Mouse (Mus musculus) gastrocnemius, postnatal 14 days (tissue): ENCODE measurements at regions not wholly inside any gene's neighbourhood (a gene's known extent, or its start where the extent isn't known, plus 50 kb on each side); places are given as distances from the start of the nearest gene placed in this dataset.

Experiments used
- DNase-seq: peaks from one replicate; pipeline ENCODE4 v3.0.0; 2021; ENCODE audit warnings: mixed read lengths
- intact Hi-C: fragments of 180-260 bp; cut with DNase I; formaldehyde crosslinking; loops from one replicate; pipeline ENCODE4 v1.15.1; 2025; ENCODE audit warnings: low total_unique reads

DNA sequence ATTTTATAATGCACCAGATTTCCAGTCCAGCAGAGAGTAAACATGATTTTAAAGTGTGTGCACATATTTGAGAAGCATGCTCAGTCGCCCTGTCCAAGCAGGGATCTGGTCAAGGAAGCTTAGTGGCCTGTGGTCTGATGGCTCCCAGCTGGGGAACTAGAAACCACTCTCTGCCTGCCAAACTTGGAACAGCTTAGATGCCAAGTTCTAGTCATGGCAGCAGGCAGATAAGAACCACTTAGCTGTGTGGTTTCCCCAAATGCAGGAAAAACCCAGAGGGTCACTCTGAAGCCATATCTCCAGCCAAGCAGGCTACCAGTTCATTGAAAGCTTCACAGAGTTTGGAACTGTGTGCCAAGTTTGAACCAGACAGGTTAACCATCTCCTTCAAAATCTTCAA, 86.1 kb downstream of the Fam114a2 start:
- DNase-seq = no peak
- intact Hi-C loops = no loop called here

DNA sequence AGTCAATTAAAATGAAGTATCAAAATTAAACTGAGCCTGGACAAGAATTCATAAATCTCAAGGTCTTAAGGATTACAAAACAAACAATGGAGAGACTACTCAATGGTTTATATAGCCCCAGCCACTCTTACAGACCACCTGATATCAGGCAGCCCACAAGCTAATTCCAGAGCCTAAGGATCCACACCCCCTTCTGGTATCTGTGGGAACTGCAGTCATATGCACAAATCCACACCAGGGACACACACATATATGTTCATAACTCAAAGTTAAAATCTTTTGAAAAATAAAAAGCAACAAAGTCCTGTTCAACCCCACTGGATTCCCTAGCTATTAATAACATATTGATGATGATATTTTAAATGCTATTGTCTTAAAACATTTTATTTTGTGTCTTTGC, 86.5 kb downstream of the Fam114a2 start:
- no peak for DNase-seq
- intact Hi-C loops = no loop called here

DNA sequence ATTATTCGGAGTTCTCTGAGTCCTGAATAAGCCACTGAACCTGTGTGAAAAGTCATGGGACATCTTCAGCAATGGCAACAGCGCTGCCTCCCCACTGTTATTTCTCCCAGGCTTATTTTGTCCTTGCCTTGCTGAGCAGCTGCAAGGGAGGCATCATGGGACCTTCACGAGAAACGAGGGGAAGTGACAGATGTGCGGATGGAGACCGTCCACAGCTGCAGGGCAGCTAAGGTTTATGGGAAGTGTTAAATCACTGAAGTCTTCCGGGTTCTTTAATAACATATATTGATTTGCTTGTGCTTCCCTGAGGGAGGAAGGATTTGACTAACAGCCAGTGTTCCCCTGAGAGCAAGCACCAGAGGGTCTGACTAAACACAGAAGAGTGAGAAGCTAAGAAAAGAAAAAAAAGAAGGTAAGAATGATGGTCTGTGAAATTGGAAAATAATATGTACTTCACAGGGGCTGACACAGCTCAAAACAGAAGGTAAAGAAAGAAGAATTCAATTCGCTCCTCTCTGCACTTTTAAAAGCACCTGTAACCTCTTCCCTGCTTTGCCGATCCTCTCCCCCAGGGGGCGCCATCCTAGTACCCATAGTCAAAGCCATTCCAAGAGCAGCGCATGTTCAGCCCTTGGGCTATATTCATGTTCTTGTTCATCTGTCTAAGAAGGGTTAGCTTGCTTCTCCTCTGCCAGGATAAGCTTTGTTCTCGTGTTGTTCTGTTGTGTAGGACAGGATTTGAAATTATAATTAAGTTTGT, 92.2 kb downstream of the Fam114a2 start:
- DNase-seq = peak; percentile 14
- intact Hi-C loops = loop anchor here (5.0 kb wide), 1 partner anchor 41 kb away; no protein-coding TSS in a partner anchor

DNA sequence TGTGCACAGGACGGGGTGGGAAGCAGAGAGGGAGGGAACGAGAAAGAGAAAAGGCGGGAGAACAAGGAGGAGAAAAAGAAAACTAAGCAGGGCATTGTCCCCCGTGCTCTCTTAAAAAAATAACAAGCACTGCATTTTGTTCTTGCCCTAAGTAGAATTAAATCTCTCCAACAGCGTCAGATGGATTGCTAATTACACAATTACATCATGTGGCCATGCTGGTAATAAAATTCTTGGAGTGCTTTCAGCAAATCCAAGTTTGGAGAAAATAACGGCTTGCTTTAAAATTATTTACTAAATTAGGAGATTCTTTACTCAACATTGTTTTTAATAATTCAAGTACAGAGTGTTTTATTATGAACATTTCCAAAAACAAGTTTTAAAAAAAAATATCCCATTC, 99.0 kb downstream of the Fam114a2 start:
- intact Hi-C loops = no loop called here
- no peak for DNase-seq

DNA sequence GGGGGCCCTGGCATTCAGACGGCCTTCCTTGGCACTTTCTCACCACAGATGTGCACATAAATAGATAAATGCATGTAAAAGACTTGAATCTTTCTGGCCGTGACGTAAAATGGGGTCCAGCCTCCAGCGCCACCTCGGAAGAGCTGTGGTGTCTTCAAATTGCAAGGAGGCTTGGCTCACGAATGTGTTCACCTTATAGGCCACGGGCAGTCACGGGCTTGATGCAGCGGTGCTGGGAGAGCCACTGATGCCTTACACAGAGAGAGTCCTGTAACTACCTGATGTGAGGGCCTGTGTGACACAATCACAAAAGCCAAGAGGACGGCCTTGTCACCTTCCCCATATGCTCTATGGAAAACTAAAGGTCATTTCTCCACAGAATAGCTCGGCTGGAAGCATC, 102.4 kb downstream of the Fam114a2 start:
- DNase-seq = no peak
- intact Hi-C loops = no loop called here

DNA sequence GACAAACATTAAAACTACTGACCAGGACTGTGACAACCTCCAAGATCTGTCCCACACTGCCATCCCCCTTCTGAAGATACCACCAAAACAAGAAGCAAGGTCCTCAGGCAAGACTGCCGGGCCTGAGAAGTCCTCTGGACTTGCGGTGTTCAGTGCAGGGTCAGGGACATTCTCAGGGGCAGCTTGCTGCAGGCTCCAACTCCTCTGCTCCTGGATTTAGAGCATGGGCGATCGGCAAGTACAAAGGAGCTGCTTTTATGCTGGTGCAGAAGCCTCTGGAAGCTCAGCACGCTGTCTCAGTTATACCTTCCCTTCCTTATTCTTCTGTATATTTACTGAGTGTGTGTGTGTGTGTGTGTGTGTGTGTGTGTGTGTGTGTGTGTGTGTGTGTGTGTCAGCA, 103.2 kb downstream of the Fam114a2 start:
- intact Hi-C loops = no loop called here
- DNase-seq = no peak

DNA sequence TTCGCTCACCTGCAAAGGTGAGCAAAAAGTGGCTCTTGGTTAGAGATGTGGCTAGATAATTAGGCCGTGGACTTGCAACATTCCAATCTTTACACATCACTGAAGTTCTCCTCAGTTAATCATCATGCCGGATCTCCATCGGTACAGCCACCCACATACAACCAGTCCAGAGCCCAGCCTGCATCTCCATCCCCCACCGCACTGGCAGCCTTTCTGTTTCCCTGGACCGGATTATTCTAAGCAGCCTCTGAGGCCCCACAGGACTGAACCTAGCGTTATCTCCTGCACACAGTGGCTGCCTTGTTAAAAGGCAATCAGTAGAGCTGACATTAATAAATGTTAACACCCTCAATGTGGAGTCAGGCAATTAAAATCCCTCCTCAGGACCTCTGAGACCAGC, 103.7 kb downstream of the Fam114a2 start:
- intact Hi-C loops = no loop called here
- DNase-seq = no peak

DNA sequence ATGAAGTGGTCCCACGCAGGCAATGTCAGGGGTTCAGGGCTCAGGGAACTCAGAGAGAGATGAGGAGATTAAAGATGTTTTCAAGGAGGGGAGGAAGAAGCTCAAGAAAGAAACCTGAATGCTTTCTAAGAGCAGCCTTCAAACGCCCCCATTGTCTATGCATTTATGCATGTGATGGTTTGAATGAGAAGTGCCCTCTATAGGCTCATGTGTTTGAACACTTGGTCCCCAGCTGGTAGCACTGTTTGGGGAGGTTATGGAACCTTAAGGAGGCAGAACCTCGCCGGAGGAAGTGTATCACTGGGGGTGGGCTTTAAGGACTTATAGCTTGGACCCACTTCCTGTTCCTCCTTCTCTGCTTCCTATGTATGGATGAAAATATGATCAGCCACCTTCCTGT, 105.1 kb downstream of the Fam114a2 start:
- DNase-seq = no peak
- intact Hi-C loops = no loop called here

DNA sequence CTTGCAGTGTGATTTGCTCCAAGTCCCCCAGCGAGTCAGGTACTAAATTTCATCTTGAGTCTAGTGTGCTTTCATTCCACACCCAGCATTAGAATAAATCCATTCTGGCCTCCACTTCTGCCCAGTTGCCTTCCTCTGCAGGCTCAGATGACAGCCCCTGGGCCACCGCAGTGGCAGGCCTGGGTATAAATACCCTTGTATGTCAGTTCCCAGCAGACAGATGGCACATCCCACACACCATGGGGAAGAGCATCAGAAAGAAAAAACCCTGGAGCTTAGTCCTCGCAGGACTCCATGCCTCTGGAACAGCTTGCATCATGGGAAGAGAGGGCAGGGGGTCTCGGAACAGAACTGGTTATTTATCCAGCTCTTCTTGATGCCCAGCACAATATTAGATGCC, 105.7 kb downstream of the Fam114a2 start:
- DNase-seq = no peak
- intact Hi-C loops = no loop called here

DNA sequence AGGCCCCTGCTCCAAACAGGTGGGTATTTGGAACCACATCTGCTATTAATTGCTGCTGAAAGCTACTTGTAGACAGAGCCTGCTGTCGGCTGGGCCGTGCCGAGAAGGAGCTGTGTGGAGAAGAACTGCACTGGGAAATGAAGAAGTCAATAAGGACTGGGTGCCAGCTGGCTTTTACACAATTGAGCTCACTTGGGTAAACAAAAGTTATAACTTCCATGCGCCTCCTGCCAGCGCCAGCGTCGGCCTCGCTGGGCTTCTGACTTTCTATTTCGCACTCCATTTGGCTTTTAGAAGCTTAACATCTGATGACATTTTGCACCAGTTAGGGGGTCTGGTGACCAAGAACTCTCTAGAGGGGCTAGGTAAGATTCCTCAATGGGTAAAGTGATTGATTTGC, 114.2 kb downstream of the Fam114a2 start:
- DNase-seq = peak; percentile 35

DNA sequence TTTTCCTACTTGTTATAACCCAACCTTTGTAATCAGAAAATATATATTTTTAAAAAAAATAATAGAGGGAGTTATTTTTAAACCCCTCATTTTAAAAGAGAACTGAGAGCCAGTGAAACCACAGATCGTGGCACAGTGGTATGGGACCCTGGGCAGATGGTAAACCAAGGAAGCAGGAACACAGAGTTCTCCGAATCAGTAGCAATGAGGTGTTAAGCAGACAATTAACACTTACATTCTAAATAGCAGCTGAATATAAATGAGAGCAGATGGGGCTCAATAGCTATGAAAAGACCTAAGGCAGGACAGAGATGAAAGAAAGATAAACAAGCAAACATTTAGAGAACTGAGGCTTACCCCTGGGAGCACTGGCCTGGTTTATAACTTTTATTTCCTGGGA, 116.8 kb downstream of the Fam114a2 start:
- DNase-seq = no peak
- intact Hi-C loops = no loop called here

More for the DNA sequence above, 114.2 kb downstream of the Fam114a2 start:
- intact Hi-C loops = no loop called here

DNA sequence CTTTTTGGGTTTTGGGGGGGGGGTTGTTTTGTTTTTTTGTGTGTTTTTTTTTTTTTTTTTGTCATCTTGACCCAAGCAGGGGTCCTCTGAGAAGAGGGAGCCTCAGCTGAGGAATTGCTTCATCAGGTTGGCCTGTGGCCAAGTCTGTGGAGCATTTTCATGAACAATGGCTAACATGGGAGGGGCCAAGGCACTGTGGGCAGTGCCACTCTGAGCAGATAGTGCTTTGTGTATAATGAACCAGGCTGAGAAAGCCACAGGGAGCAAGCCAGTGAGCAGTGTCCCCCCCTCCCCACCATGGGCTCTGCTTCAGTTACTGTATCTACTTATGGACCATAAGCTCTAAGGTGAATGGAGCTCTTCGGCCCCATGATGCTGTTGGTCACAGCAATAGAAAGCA, 119.1 kb downstream of the Fam114a2 start:
- intact Hi-C loops = no loop called here
- DNase-seq = no peak

DNA sequence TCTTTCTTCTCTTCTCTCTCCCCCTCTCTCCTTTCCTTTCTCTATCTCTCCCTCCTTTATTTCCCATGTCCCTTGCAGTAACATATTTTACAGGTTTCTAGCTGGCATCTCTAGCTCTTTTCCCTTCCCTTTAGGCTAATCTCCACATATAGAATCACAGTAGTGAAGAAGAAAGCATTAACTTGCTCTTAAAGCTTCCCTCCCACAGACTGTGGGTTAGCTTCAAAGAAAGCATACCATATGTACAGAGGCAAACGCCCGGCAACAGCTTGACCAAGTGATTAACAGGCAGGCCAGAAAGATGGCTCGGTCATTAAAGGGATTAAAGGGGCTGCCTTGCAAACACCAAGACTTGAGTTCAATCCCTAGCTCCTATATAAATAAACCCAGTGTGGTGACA, 122.0 kb downstream of the Fam114a2 start:
- intact Hi-C loops = no loop called here
- DNase-seq = no peak

DNA sequence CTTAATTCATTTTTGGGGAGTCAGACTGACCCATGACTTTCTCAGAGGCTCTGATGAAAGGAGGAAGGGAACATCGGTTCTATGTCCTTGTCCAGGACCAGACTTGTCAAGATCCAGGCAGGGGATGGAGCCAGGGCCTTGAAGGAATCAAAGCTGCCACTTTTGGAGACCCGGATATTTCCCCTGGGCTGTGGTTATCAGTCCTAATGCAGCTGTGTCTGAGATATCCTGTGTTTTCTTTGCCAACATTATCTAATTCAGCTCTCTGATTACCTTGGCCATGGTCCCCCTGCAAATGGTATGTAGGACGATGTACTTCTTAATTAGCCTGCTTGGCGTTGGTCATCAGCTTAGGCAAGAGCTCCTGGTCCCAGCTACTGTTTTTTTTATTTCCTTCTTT, 127.6 kb downstream of the Fam114a2 start:
- no peak for DNase-seq

More for the DNA sequence above, 127.6 kb downstream of the Fam114a2 start:
- intact Hi-C loops = no loop called here
